In the genomic region with DNA sequence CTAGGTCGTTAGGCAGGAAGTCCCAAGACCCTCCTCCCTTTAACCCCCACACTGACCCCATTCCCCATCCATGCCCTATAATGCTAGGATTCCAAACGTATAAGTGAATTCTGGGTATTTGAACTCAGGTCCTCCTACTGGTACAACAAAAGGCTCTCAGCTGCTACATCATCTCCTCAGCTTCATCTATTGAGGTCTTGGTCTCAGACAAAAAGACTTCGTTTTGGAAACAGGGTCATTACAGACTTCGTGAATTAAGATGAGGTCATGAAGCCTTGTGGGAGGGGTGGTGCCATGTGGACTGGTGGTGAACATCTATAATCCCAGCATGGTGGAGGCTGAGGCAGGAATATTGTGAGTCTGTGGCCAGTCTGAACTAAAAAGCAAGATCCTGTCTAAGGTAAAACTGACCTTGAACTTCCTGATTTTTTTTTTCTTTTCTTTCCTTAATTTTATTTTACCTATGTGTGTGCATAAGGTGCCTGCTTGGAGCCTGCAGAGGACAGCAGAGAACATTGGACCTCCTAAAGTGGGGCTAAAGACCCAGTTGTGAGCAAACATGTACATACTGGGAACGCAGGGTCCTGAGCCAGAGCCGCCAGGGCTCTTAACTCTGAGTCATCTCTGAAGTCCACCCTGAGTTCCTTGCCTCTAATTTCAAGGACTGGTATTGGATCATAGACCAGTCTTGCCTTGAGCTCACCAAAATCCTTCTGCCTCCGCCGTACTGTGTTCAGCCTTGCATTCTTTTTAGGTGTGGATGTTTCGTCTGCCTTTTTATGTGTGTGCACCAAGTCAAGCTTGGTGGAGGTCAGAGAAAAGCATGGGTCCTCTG, we compare ENCODE assay signal across 8 mouse cellular contexts. TPM values are rescaled to one million over a fixed set of nuclear protein-coding genes. Genes with fewer than 3 reads are reported as not detected.
A peak's percentile ranks its signal among the peaks of the same experiment; 100 is the strongest.
DNase-seq lines count a peak whose midpoint lies in the region; ATAC-seq and TF ChIP-seq lines count a peak whose summit lies in the region.

No protein-coding gene starts in this region.

- peak overlapping the region; percentile 75 for H3K4me2 ChIP-seq in limb, embryonic 14.5 days (replicated peaks; ENCODE audit: low read depth, low read length, severe bottlenecking)
- H3K4me2 ChIP-seq in stomach, embryonic 15.5 days, result peak overlapping the region; percentile 85

- H3K9me3 ChIP-seq in limb, embryonic 14.5 days (ENCODE audit: control insufficient read depth, low read length), result no peaks in the 10 kb centered on the region
- H3K9me3 ChIP-seq in stomach, embryonic 15.5 days, result no peaks in the 10 kb centered on the region

- DNase-seq in cerebellum, adult 11-12 months, result peak; percentile 42
- DNase-seq in cerebellum, postnatal 10 days, result no peak
- DNase-seq in spleen, adult 2 months (ENCODE audit: low read depth in 1 of 2, low spot score in 2 of 2), result no peak
- DNase-seq in spleen, postnatal 14 days (ENCODE audit: low spot score in 2 of 2), result no peak
- DNase-seq in limb, embryonic 14.5 days (ENCODE audit: low spot score), result no peak
- no peak for DNase-seq in frontal cortex, adult 2 months (ENCODE audit: extremely low spot score in 1 of 2, low spot score in 1 of 2)
- DNase-seq in cerebellum, postnatal 25 days, result no peak

- no peak; the same call in 1 of the 2 replicates for ATAC-seq in limb, embryonic 14.5 days (ENCODE audit: low FRiP score, low read depth)
- no peak for ATAC-seq in stomach, embryonic 15.5 days (ENCODE audit: insufficient read depth, low FRiP score, low read depth)

- no peaks in the 10 kb centered on the region for H3K27me3 ChIP-seq in spleen, adult 2 months (ENCODE audit: control insufficient read depth, insufficient read depth, low read length)
- no peaks in the 10 kb centered on the region for H3K27me3 ChIP-seq in limb, embryonic 14.5 days (ENCODE audit: control insufficient read depth, insufficient read depth, low read length)
- H3K27me3 ChIP-seq in stomach, embryonic 15.5 days (replicated peaks), result no peaks in the 10 kb centered on the region

- peak overlapping the region; percentile 50 for H3K27ac ChIP-seq in spleen, adult 2 months (ENCODE audit: insufficient read depth, low read length)
- H3K27ac ChIP-seq in limb, embryonic 14.5 days (replicated peaks; ENCODE audit: low read depth, low read length), result peak overlapping the region; percentile 71
- peak overlapping the region; percentile 92 for H3K27ac ChIP-seq in stomach, embryonic 15.5 days

- H3K4me3 ChIP-seq in spleen, adult 2 months (ENCODE audit: extremely low read depth, insufficient read depth, insufficient read length), result peak overlapping the region; percentile 25; the same call in 1 of the 2 replicates
- peak overlapping the region; percentile 87 for H3K4me3 ChIP-seq in limb, embryonic 14.5 days (replicated peaks; ENCODE audit: low read length)
- peak overlapping the region; percentile 85 for H3K4me3 ChIP-seq in stomach, embryonic 15.5 days (replicated peaks)

- peak overlapping the region; percentile 2; the same call in 1 of the 2 replicates for H3K9ac ChIP-seq in limb, embryonic 14.5 days (ENCODE audit: low read depth, low read length, severe bottlenecking)
- H3K9ac ChIP-seq in stomach, embryonic 15.5 days, result peak overlapping the region; percentile 9; the same call in 1 of the 2 replicates

- TF ChIP-seq POLR2A in spleen, adult 2 months (IDR thresholded peaks at IDR 0.05; ENCODE audit: low read depth, low read length), result no peak
- TF ChIP-seq POLR2A in limb, embryonic 14.5 days (IDR thresholded peaks at IDR 0.05; ENCODE audit: borderline replicate concordance, extremely low read depth, insufficient read depth, insufficient read length), result no peak

- H3K36me3 ChIP-seq in spleen, adult 2 months (ENCODE audit: control insufficient read depth, insufficient read depth, low read length), result peaks cover 6% of the 10 kb centered on the region
- peaks cover 24% of the 10 kb centered on the region for H3K36me3 ChIP-seq in limb, embryonic 14.5 days (ENCODE audit: control insufficient read depth, insufficient read depth, low read length)
- peaks cover 16% of the 10 kb centered on the region for H3K36me3 ChIP-seq in stomach, embryonic 15.5 days

- WGBS in spleen, adult 2 months, result 70% methylated on average over 9 of the region's 9 CpGs
- WGBS in limb, embryonic 14.5 days, result 58% methylated on average over 9 of the region's 9 CpGs
- WGBS in stomach, embryonic 15.5 days, result 57% methylated on average over 9 of the region's 9 CpGs

- no peak for TF ChIP-seq CTCF in spleen, adult 2 months (IDR thresholded peaks at IDR 0.05; ENCODE audit: extremely low read depth, insufficient read depth, insufficient read length, insufficient replicate concordance)

- peaks cover 19% of the 10 kb centered on the region; the same call in 1 of the 2 replicates for H3K4me1 ChIP-seq in spleen, adult 2 months (ENCODE audit: control insufficient read depth, insufficient read depth, insufficient read length)
- peaks cover 14% of the 10 kb centered on the region for H3K4me1 ChIP-seq in limb, embryonic 14.5 days (ENCODE audit: control insufficient read depth, insufficient read depth, low read length)
- peaks cover 27% of the 10 kb centered on the region for H3K4me1 ChIP-seq in stomach, embryonic 15.5 days

RNA-seq across cellular contexts. Expression of a gene that starts 0.8 kb away (rescaled TPM):
- 54.2 and 57.2 TPM in 2 replicates for polyA plus RNA-seq in spleen, adult 2 months (2012; rRNA removed)
- polyA plus RNA-seq in limb, embryonic 14.5 days (2012; rRNA removed), result 102 and 117 TPM in 2 replicates
- polyA plus RNA-seq in limb, embryonic 14.5 days (2014; fragmentation: Nextera tagmentation; extraction: Ambion mirVana), result 60.4 and 65.6 TPM in 2 replicates
- 70.2 and 74.3 TPM in 2 replicates for polyA plus RNA-seq in stomach, embryonic 15.5 days (2015; fragmentation: Nextera tagmentation; extraction: Ambion mirVana)
- polyA plus RNA-seq in frontal cortex, adult 2 months (2012; rRNA removed), result 67.6 and 68.4 TPM in 2 replicates

RNA-seq across cellular contexts. Expression of a gene that starts 7.0 kb away (rescaled TPM):
- 487 and 792 TPM in 2 replicates for polyA plus RNA-seq in spleen, adult 2 months (2012; rRNA removed)
- 90.4 and 122 TPM in 2 replicates for polyA plus RNA-seq in limb, embryonic 14.5 days (2012; rRNA removed)
- polyA plus RNA-seq in limb, embryonic 14.5 days (2014; fragmentation: Nextera tagmentation; extraction: Ambion mirVana), result 8.8 and 10.5 TPM in 2 replicates
- polyA plus RNA-seq in stomach, embryonic 15.5 days (2015; fragmentation: Nextera tagmentation; extraction: Ambion mirVana), result 11.4 and 13.8 TPM in 2 replicates
- 193 and 205 TPM in 2 replicates for polyA plus RNA-seq in frontal cortex, adult 2 months (2012; rRNA removed)

RNA-seq across cellular contexts. Expression of a gene that starts 27.7 kb away (rescaled TPM):
- polyA plus RNA-seq in spleen, adult 2 months (2012; rRNA removed), result 7.7 and 8.9 TPM in 2 replicates
- 15.2 and 17.0 TPM in 2 replicates for polyA plus RNA-seq in limb, embryonic 14.5 days (2012; rRNA removed)
- polyA plus RNA-seq in limb, embryonic 14.5 days (2014; fragmentation: Nextera tagmentation; extraction: Ambion mirVana), result 1.4 and 2.0 TPM in 2 replicates
- polyA plus RNA-seq in stomach, embryonic 15.5 days (2015; fragmentation: Nextera tagmentation; extraction: Ambion mirVana), result 1.3 and 1.5 TPM in 2 replicates
- polyA plus RNA-seq in frontal cortex, adult 2 months (2012; rRNA removed), result 3.2 and 3.3 TPM in 2 replicates

RNA-seq across cellular contexts. Expression of a gene that starts 29.5 kb away (rescaled TPM):
- 177 and 239 TPM in 2 replicates for polyA plus RNA-seq in spleen, adult 2 months (2012; rRNA removed)
- polyA plus RNA-seq in limb, embryonic 14.5 days (2012; rRNA removed), result 252 and 276 TPM in 2 replicates
- polyA plus RNA-seq in limb, embryonic 14.5 days (2014; fragmentation: Nextera tagmentation; extraction: Ambion mirVana), result 149 and 159 TPM in 2 replicates
- 104 and 127 TPM in 2 replicates for polyA plus RNA-seq in stomach, embryonic 15.5 days (2015; fragmentation: Nextera tagmentation; extraction: Ambion mirVana)
- 179 and 186 TPM in 2 replicates for polyA plus RNA-seq in frontal cortex, adult 2 months (2012; rRNA removed)

RNA-seq across cellular contexts. Expression of a gene that starts 50.2 kb away (rescaled TPM):
- polyA plus RNA-seq in spleen, adult 2 months (2012; rRNA removed), result 7.3 and 8.1 TPM in 2 replicates
- 20.5 and 23.9 TPM in 2 replicates for polyA plus RNA-seq in limb, embryonic 14.5 days (2012; rRNA removed)
- 17.3 and 22.8 TPM in 2 replicates for polyA plus RNA-seq in limb, embryonic 14.5 days (2014; fragmentation: Nextera tagmentation; extraction: Ambion mirVana)
- polyA plus RNA-seq in stomach, embryonic 15.5 days (2015; fragmentation: Nextera tagmentation; extraction: Ambion mirVana), result 10.3 and 12.8 TPM in 2 replicates
- polyA plus RNA-seq in frontal cortex, adult 2 months (2012; rRNA removed), result 39.0 and 54.8 TPM in 2 replicates

Comparison
In these comparisons a context has a peak if more than half of its experiments do, and no peak if none do; other contexts are left out.
1. H3K4me3 ChIP-seq: peak in every context shown above with its lines; median percentile 87 in limb, embryonic 14.5 days; 85 in stomach, embryonic 15.5 days; 25 in spleen, adult 2 months.